In genomic region chr11:52432148-52432547, GRCm38 (mm10) we compare ENCODE assay signal across 18 mouse cellular contexts.
"Had no signal": no experiment of that assay in that cellular context is flagged by ENCODE, and none has a peak within 500 bp of the region (broad histone marks: within the 10 kb centered on the region; RNA-seq: fewer than 3 reads in every experiment).

No protein-coding gene starts in this region.

- DNase-seq: gastrocnemius, adult 2 months; gastrocnemius, postnatal 25 days; heart, adult 18-20 months; liver; liver, embryonic 13.5 days had no signal

- H3K4me1 ChIP-seq: intestine, embryonic 15.5 days; liver, embryonic 13.5 days; liver, embryonic 15.5 days had no signal

- H3K27ac ChIP-seq: gastrocnemius, adult 2 months; heart, embryonic 10.5 days; hindbrain, embryonic 10.5 days; hindbrain, embryonic 14.5 days; intestine, embryonic 15.5 days; layer of hippocampus, adult 2 months; left cerebral cortex, adult 2 months; limb, embryonic 10.5 days; limb, embryonic 12.5 days; liver, embryonic 13.5 days; liver, embryonic 15.5 days had no signal

- H3K36me3 ChIP-seq: heart, embryonic 10.5 days; heart, embryonic 12.5 days; hindbrain, embryonic 10.5 days; intestine, embryonic 15.5 days; limb, embryonic 10.5 days; limb, embryonic 12.5 days; liver, embryonic 13.5 days; liver, embryonic 15.5 days had no signal

- H3K4me2 ChIP-seq: heart, embryonic 12.5 days; hindbrain, embryonic 14.5 days; intestine, embryonic 15.5 days; limb, embryonic 12.5 days; liver, embryonic 11.5 days; liver, embryonic 13.5 days; liver, embryonic 15.5 days had no signal

- H3K27me3 ChIP-seq: intestine, embryonic 15.5 days; limb, embryonic 12.5 days had no signal

- ATAC-seq: inflammation-experienced regulatory T-cells, adult 6 months; intestine, embryonic 15.5 days; intestine, postnatal 0 days had no signal

- H3K9me3 ChIP-seq: heart, embryonic 10.5 days; heart, embryonic 12.5 days; hindbrain, embryonic 10.5 days; intestine, embryonic 15.5 days; limb, embryonic 10.5 days; limb, embryonic 12.5 days; liver, embryonic 13.5 days; liver, embryonic 15.5 days had no signal

- H3K4me3 ChIP-seq: gastrocnemius, adult 2 months; heart, embryonic 10.5 days; heart, embryonic 12.5 days; hindbrain, embryonic 10.5 days; intestine, embryonic 15.5 days; layer of hippocampus, adult 2 months; left cerebral cortex, adult 2 months; limb, embryonic 10.5 days; limb, embryonic 12.5 days; liver, embryonic 13.5 days; liver, embryonic 15.5 days had no signal

- H3K9ac ChIP-seq: heart, embryonic 12.5 days; hindbrain, embryonic 14.5 days; intestine, embryonic 15.5 days; limb, embryonic 12.5 days; liver, embryonic 13.5 days; liver, embryonic 15.5 days had no signal
